Mouse (Mus musculus) lung, postnatal 4 days (tissue): Measurements from ENCODE around the gene Ulk2.
A peak's percentile ranks its signal among the peaks of the same experiment; 100 is the strongest.
"Not testable (repeated sequence)": the region's sequence is repeated elsewhere in the genome, so short reads cannot be mapped to it uniquely, and the experiment has no call there.

ENCODE experiments used
- DNase-seq, 2 experiments: peaks; one replicate each; pipeline ENCODE4 v3.0.0; 2021

Gene Ulk2

GRCm38 (mm10) chr11:61854988-61855411, at the start of gene Ulk2:
TSS of gene Ulk2 (minus strand) at chr11:61855073.
- peak; percentile 92 to 94 for DNase-seq

GRCm38 (mm10) chr11:61882183-61882582, 27.3 kb upstream of the Ulk2 start:
- DNase-seq = no peak

- no peak for DNase-seq
These were observed 25.0 kb upstream of the Ulk2 start for GRCm38 (mm10) chr11:61879921-61880320.

GRCm38 (mm10) chr11:61871881-61872280, 17.0 kb upstream of the Ulk2 start:
- DNase-seq = no peak

- no peak for DNase-seq
These were observed 12.0 kb upstream of the Ulk2 start for GRCm38 (mm10) chr11:61866856-61867255.

GRCm38 (mm10) chr11:61861781-61862547, 7.1 kb upstream of the Ulk2 start:
- DNase-seq = no peak

- no peak for DNase-seq
These were observed 4.4 kb upstream of the Ulk2 start for GRCm38 (mm10) chr11:61859316-61859715.

- no peak for DNase-seq
These were observed 666 bp upstream of the Ulk2 start for GRCm38 (mm10) chr11:61855539-61855938.

GRCm38 (mm10) chr11:61854211-61854987, 474 bp downstream of the Ulk2 start:
- DNase-seq = peak; percentile 86 to 89

GRCm38 (mm10) chr11:61853659-61854058, 1.2 kb downstream of the Ulk2 start:
- no peak for DNase-seq

- no peak for DNase-seq
These were observed 2.0 kb downstream of the Ulk2 start for GRCm38 (mm10) chr11:61852916-61853315.

GRCm38 (mm10) chr11:61851195-61851594, 3.7 kb downstream of the Ulk2 start:
- DNase-seq = no peak

- not testable (repeated sequence) for DNase-seq
These were observed 14.2 kb downstream of the Ulk2 start for GRCm38 (mm10) chr11:61840663-61841062.

GRCm38 (mm10) chr11:61839940-61840339, 14.9 kb downstream of the Ulk2 start:
- no peak for DNase-seq

GRCm38 (mm10) chr11:61839182-61839581, 15.7 kb downstream of the Ulk2 start:
- no peak for DNase-seq

- no peak for DNase-seq
These were observed 45.1 kb downstream of the Ulk2 start for GRCm38 (mm10) chr11:61809793-61810192.

GRCm38 (mm10) chr11:61808551-61809117, 46.2 kb downstream of the Ulk2 start:
- DNase-seq = peak; percentile 24 to 58

- no peak for DNase-seq
These were observed 61.4 kb downstream of the Ulk2 start for GRCm38 (mm10) chr11:61793441-61793840.

GRCm38 (mm10) chr11:61788550-61788949, 66.3 kb downstream of the Ulk2 start:
- no peak for DNase-seq

GRCm38 (mm10) chr11:61782526-61782925, 72.3 kb downstream of the Ulk2 start:
- not testable (repeated sequence) for DNase-seq

- DNase-seq = no peak
These were observed 80.2 kb downstream of the Ulk2 start for GRCm38 (mm10) chr11:61774551-61775149.

GRCm38 (mm10) chr11:61761584-61762407, 93.1 kb downstream of the Ulk2 start, which contains the start of gene Prpsap2:
TSS of gene Prpsap2 (minus strand) at chr11:61762088.
- peak; percentile 99 to 100 for DNase-seq
